Mouse (Mus musculus) midbrain, postnatal 0 days (tissue): ENCODE measurements at regions not wholly inside any gene's neighbourhood (a gene's known extent, or its start where the extent isn't known, plus 50 kb on each side); places are given as distances from the start of the nearest gene placed in this dataset.

Experiments
- ATAC-seq: fragments of 200-750 bp; cut with Nextera tagmentation; 2 replicates; pipeline ENCODE4 v1.8.0; 2017; ENCODE audit warnings: moderate number of reproducible peaks, mild to moderate bottlenecking, moderate TSS enrichment, moderate library complexity; ENCODE audit not compliant: low FRiP score
- DNase-seq: peaks from one replicate; pipeline ENCODE4 v3.0.0-alpha.2; 2015; ENCODE audit warnings: low spot score
- H3K27ac ChIP-seq: fragments of 300-500 bp; sonication (generic); 2 replicates; pipeline ENCODE4 v1.5.1; 2014; ENCODE audit warnings: low read depth, mild to moderate bottlenecking, low read length, mixed read lengths
- H3K27me3 ChIP-seq: fragments of 300-500 bp; sonication (generic); 2 replicates; pipeline ENCODE4 v1.6.1; 2014; ENCODE audit warnings: low read length, control low read depth, mixed read lengths; ENCODE audit not compliant: insufficient read depth
- H3K36me3 ChIP-seq: fragments of 300-500 bp; sonication (generic); 2 replicates; pipeline ENCODE4 v1.6.1; 2014; ENCODE audit warnings: low read length, control low read depth, mixed read lengths; ENCODE audit not compliant: insufficient read depth
- H3K4me1 ChIP-seq: fragments of 300-500 bp; sonication (generic); 2 replicates; pipeline ENCODE4 v1.6.1; 2014; ENCODE audit warnings: mild to moderate bottlenecking, control low read depth, antibody characterized with exemption, low read length, mixed read lengths; ENCODE audit not compliant: insufficient read depth
- H3K4me2 ChIP-seq: fragments of 300-500 bp; sonication (generic); 2 replicates; pipeline ENCODE4 v1.6.1; 2014; ENCODE audit warnings: low read depth, mild to moderate bottlenecking, low read length, mixed read lengths; ENCODE audit not compliant: poor library complexity, severe bottlenecking
- H3K4me3 ChIP-seq: fragments of 300-500 bp; sonication (generic); 2 replicates; pipeline ENCODE4 v1.5.1; 2014; ENCODE audit warnings: low read depth, mild to moderate bottlenecking, low read length, moderate library complexity
- H3K9ac ChIP-seq: fragments of 300-500 bp; sonication (generic); replicated peaks from 2 replicates; pipeline ENCODE4 v1.6.1; 2014; ENCODE audit warnings: mild to moderate bottlenecking, low read length, moderate library complexity, mixed read lengths; ENCODE audit not compliant: poor library complexity, severe bottlenecking
- H3K9me3 ChIP-seq: fragments of 300-500 bp; sonication (generic); 2 replicates; pipeline ENCODE4 v1.6.1; 2016; ENCODE audit warnings: low read length, control low read depth
- CTCF ChIP-seq: IDR thresholded peaks from 2 replicates; pipeline ENCODE4 v1.5.1; 2016; ENCODE audit warnings: antibody characterized with exemption, mild to moderate bottlenecking
- WGBS: fragments of 180-500 bp; shearing (Covaris S2); extraction: QIAGEN DNeasy Blood & Tissue Kit; methylation state at CpG from one replicate; pipeline ENCODE4 v1.1.7; 2014; 5-methylcytosine and 5-hydroxymethylcytosine counted together

GRCm38 (mm10) chr11:114352146-114352795 is 285.4 kb upstream of the Sdk2 start:
- Histone ChIP-seq H3K4me1 (no peaks in the 10 kb centered on the region), H3K36me3 (no peaks in the 10 kb centered on the region), H3K27me3 (no peaks in the 10 kb centered on the region), H3K9me3 (no peaks in the 10 kb centered on the region), H3K27ac (no peak overlapping the region), H3K4me3 (no peak overlapping the region), H3K4me2 (no peak overlapping the region), H3K9ac (no peak overlapping the region)
- no peak for DNase-seq
- ATAC-seq = no peak
- no peak for TF ChIP-seq CTCF
- 61% methylated on average over 4 of the region's 4 CpGs for WGBS

- Histone ChIP-seq H3K4me2 (no peak overlapping the region), H3K36me3 (no peaks in the 10 kb centered on the region), H3K27me3 (no peaks in the 10 kb centered on the region), H3K4me1 (no peaks in the 10 kb centered on the region), H3K4me3 (no peak overlapping the region), H3K9me3 (no peaks in the 10 kb centered on the region), H3K27ac (no peak overlapping the region), H3K9ac (no peak overlapping the region)
- WGBS = 37% methylated on average over 12 of the region's 12 CpGs
- no peak for TF ChIP-seq CTCF
- peak; percentile 40 for DNase-seq
- no peak for ATAC-seq
Measured at GRCm38 (mm10) chr11:114336839-114337484, 270.1 kb upstream of the Sdk2 start.

GRCm38 (mm10) chr11:114335950-114336838 is 269.3 kb upstream of the Sdk2 start:
- Histone ChIP-seq H3K4me2 (no peak overlapping the region), H3K9me3 (no peaks in the 10 kb centered on the region), H3K27me3 (no peaks in the 10 kb centered on the region), H3K9ac (no peak overlapping the region), H3K4me3 (no peak overlapping the region), H3K36me3 (no peaks in the 10 kb centered on the region), H3K27ac (no peak overlapping the region), H3K4me1 (no peaks in the 10 kb centered on the region)
- ATAC-seq (no peak), DNase-seq (peak; percentile 24)
- WGBS = 25% methylated on average over 10 of the region's 10 CpGs
- TF ChIP-seq CTCF = no peak

- H3K4me2 ChIP-seq = no peak overlapping the region
- DNase-seq = no peak
- WGBS = 75% methylated on average over 5 of the region's 5 CpGs
- H3K9me3 ChIP-seq = no peaks in the 10 kb centered on the region
- H3K27ac ChIP-seq = no peak overlapping the region
- no peak for ATAC-seq
- no peak overlapping the region for H3K9ac ChIP-seq
- H3K4me3 ChIP-seq = no peak overlapping the region
- H3K4me1 ChIP-seq = no peaks in the 10 kb centered on the region
- TF ChIP-seq CTCF = no peak
- no peaks in the 10 kb centered on the region for H3K36me3 ChIP-seq
- no peaks in the 10 kb centered on the region for H3K27me3 ChIP-seq
Measured at GRCm38 (mm10) chr11:114331579-114332150, 264.8 kb upstream of the Sdk2 start.

GRCm38 (mm10) chr11:114330316-114330715 is 263.5 kb upstream of the Sdk2 start:
- ATAC-seq (no peak), DNase-seq (no peak)
- no peak for TF ChIP-seq CTCF
- Histone ChIP-seq H3K36me3 (no peaks in the 10 kb centered on the region), H3K4me3 (no peak overlapping the region), H3K27me3 (no peaks in the 10 kb centered on the region), H3K4me2 (no peak overlapping the region), H3K9ac (no peak overlapping the region), H3K4me1 (no peaks in the 10 kb centered on the region), H3K9me3 (no peaks in the 10 kb centered on the region), H3K27ac (no peak overlapping the region)
- 91% methylated on average over 5 of the region's 5 CpGs for WGBS
